Mouse (Mus musculus) lung, postnatal 36 days (tissue): Measurements from ENCODE around the gene Itih5.

ENCODE experiments used
- DNase-seq: peaks from one replicate; pipeline ENCODE4 v3.0.0; 2022; ENCODE audit warnings: mixed read lengths

The Itih5 gene

GRCm38 (mm10) chr2:10263909-10264489 lies 110.6 kb downstream of the Itih5 start:
- DNase-seq: no peak

GRCm38 (mm10) chr2:10265881-10266280 lies 112.5 kb downstream of the Itih5 start:
- DNase-seq: no peak

DNA sequence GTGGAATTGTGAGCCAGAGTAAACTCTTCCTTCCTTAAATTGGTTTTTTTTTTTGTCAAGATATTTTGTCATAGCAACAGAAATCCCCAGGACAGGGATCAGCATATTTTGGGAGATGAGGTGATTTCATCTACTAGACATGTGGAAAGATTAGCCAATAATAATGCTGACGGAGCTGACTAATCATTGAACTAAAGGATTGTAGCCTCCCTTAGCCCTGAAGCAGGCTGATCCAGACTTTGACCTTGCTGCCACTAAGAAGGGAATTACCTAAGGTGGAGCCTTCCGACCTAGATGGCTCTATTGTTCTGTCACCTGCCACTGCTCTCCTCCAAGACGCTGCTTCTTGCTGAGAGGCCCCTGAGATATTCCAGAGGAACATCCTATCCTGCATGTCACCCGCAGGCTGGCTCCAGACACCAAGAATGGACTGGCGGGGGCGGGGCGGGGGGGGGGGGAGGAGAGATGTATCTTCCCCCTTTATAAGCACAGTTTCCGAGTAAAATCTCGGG lies 119.3 kb downstream of the Itih5 start:
- DNase-seq: no peak

- DNase-seq: no peak
These were observed 120.2 kb downstream of the Itih5 start for GRCm38 (mm10) chr2:10273541-10274050.

DNA sequence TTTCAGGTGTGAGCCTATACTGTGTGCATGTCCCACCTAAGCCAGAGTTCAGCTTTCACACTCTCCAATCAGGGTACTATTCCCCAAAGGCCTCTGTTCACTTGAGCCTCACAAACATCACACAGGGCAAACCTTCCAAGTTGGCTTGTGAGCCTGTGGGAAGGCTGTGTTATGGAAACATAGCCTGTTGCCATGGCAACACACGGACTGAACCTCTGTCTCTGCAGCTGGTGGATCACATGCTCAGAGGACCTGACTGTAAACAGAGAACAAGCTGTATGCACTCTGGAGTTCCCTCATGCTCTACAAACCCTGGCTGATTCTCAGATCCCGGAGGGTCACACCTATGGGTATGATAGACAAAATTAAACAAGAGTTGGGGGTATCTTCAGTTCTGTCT lies 122.8 kb downstream of the Itih5 start:
- peak; percentile 82 for DNase-seq

GRCm38 (mm10) chr2:10283686-10284085 lies 130.3 kb downstream of the Itih5 start:
- no peak for DNase-seq

- DNase-seq: peak; percentile 55
These were observed 131.4 kb downstream of the Itih5 start for GRCm38 (mm10) chr2:10284636-10285270.

- DNase-seq: no peak
These were observed 132.6 kb downstream of the Itih5 start for GRCm38 (mm10) chr2:10285975-10286374.

- DNase-seq: peak; percentile 91
These were observed 134.9 kb downstream of the Itih5 start for GRCm38 (mm10) chr2:10288142-10288831.

- DNase-seq: no peak
These were observed 135.5 kb downstream of the Itih5 start for GRCm38 (mm10) chr2:10288881-10289280.

- DNase-seq: no peak
These were observed 136.7 kb downstream of the Itih5 start for GRCm38 (mm10) chr2:10290115-10290514.

DNA sequence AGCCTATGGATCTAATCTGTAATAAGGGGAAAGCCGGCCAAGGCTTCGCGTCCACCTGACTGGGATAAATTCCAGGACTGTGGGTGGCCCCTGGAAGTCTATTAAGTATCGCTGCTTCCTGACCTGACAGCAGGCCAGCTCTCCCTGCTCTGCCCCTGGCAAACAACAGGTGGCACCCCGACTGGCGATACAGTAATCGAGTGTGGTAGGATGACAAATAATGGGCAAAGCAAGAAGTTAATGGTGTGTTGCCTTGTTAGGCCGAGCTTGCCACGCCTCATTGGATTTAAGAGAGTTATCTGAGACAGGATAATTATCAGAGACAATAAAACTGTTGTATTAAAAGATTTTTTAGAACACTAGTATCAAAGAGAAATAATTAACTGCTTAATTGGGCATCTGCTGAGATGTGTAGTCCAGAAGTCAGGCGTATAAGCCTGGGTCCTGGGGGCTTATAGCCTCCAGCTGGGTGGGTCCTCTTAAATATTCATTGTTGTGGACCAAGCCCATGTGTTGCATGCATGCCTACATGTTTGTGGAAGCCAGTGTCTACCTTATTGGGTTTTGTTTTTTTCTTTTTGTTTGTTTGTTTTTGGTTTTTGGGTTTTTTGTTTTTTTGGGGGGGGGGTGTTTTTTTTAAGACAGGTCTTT lies 140.3 kb downstream of the Itih5 start:
- DNase-seq: no peak

GRCm38 (mm10) chr2:10295908-10296307 lies 142.5 kb downstream of the Itih5 start:
- no peak for DNase-seq

DNA sequence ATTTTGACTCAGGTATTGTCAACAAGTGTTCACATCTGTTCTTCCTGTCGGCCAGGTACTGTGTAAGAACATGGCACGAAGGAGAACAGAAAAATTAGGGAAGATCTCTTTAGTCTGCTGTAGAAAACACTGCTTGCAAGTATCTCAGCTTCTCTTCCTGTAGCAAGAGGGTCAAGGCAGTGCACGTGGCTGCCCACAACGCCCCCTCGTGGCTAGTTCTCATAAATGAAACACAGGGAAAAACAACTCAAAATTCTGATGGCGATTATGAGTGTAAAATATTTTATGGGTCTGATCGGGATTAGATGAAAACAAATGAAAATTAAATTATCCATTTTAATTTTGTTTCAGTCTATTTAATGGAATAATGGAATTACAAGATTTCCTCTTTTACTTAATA lies 146.9 kb downstream of the Itih5 start:
- peak; percentile 13 for DNase-seq

- no peak for DNase-seq
These were observed 147.4 kb downstream of the Itih5 start for GRCm38 (mm10) chr2:10300771-10301170.

- DNase-seq: no peak
These were observed 148.0 kb downstream of the Itih5 start for GRCm38 (mm10) chr2:10301391-10301790.

DNA sequence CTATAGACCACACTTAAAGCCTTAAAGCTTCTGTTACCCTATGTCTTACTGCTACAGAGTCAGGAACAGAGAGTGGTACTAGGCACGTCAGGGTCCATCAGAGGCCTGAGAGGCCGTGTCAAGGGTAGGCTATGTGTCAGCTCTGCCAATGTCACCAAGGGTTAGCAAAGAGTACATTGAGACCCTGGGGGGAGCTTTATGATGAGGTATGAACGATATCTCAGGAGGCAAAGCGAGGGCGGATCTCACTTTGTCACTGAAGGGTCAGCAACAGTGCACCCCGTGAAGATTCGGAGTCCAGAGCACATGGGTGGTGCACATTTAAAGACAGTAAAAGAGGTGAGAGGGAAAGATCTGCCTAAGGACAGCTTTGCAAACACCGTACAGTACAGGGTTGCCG lies 148.6 kb downstream of the Itih5 start:
- no peak for DNase-seq

DNA sequence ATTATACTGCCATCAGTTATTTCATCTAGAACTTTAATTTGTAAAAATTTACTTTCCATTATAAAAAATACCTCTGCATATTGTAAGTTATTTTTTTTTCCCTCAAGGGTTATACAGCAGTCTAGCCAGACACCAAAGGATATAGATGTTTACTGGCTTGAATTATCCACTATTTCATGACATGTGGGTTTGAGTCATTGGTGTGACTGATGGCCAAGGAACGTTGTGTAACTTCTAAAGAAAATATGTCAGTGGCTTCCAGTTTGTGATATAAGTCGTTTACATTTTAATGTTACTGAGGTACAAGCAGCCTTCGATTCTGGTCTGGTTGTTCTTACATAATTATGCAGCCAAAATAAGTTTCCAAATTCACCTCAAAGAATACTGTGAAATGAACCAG lies 151.5 kb downstream of the Itih5 start:
- DNase-seq: no peak
